Mouse (Mus musculus): ENCODE measurements at regions not wholly inside any gene's neighbourhood (a gene's known extent, or its start where the extent isn't known, plus 50 kb on each side); places are given as distances from the start of the nearest gene placed in this dataset.
"Not testable (repeated sequence)": the region's sequence is repeated elsewhere in the genome, so short reads cannot be mapped to it uniquely, and the experiment has no call there.

GRCm38 (mm10) chr1:12025791-12026190 lies 611.9 kb downstream of the A830018L16Rik start:
- no peak for DNase-seq (ENCODE audit: extremely low spot score, low spot score)

DNA sequence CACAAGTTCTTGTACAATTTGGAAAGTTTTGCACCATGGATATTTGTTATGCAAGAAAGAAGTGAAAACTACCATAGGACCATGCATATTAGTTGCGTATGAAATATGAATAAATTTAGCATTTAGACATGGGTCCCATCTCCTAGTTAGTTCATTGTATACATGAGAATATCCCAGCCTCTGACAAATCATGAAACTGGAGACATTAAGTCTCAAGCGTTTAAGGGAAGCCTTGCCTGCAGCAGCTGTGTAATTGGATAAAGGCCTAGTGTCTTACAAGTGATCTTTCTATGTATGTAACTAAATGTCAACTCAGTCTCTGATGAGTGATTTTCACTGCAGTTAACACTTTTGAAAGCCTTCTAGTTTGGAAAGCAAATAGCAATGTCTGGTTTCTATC lies 613.5 kb downstream of the A830018L16Rik start:
- DNase-seq (ENCODE audit: extremely low spot score, low spot score), result no peak

GRCm38 (mm10) chr1:12028074-12028473 lies 614.2 kb downstream of the A830018L16Rik start:
- no peak for DNase-seq (ENCODE audit: extremely low spot score, low spot score)

DNA sequence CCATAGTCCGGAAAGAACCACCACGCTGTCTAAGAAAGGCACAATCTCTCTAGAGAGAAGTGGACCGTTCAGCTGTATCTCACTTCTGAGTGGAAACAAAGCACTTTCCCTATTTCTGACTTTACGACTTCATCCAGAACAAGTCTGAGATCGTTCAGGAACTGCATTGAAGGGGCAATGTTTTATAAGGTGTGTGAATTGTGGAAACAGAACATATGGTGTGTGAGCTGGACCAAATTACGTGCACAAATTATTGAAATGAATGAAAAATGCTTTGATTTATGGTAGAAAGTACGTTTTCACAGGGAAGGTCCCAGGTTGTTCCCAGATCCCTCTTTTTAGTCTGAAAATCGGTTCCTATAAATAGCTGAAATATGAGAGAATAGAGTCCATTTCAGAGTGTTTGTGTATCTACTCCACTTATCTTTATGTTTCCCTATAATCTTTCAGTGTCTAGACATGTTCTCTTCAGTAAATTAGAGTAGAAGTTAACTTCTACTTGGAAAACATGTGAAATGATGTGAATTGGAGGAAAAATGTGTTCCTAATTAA lies 638.1 kb downstream of the A830018L16Rik start:
- no peak for DNase-seq (ENCODE audit: extremely low spot score, low spot score)

- no peak for DNase-seq (ENCODE audit: extremely low spot score, low spot score)
These were observed 642.1 kb downstream of the A830018L16Rik start for GRCm38 (mm10) chr1:12055865-12056560.

DNA sequence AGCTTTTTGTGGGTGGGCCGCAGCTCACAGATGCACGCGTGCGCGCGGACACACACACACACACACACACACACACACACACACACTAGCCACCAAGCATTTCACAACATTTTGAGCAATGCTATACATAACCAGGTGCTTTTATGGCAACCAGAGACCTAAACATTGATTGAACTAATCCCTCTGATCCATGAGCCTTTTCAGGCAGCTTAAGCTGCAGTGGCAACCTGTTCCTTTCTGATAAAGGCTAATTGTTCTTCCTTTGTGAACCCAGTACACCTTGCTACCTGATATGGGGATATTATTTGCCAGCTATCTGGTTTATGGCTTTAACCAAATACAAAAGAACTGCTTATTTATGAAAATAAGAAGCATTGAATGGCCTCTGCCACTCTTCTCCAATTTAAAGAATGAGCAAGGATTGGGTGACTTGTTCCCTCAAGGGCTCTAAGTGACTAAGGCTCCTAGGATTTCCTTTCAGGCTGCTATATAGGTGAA lies 651.2 kb downstream of the A830018L16Rik start:
- no peak for DNase-seq (ENCODE audit: extremely low spot score, low spot score)

DNA sequence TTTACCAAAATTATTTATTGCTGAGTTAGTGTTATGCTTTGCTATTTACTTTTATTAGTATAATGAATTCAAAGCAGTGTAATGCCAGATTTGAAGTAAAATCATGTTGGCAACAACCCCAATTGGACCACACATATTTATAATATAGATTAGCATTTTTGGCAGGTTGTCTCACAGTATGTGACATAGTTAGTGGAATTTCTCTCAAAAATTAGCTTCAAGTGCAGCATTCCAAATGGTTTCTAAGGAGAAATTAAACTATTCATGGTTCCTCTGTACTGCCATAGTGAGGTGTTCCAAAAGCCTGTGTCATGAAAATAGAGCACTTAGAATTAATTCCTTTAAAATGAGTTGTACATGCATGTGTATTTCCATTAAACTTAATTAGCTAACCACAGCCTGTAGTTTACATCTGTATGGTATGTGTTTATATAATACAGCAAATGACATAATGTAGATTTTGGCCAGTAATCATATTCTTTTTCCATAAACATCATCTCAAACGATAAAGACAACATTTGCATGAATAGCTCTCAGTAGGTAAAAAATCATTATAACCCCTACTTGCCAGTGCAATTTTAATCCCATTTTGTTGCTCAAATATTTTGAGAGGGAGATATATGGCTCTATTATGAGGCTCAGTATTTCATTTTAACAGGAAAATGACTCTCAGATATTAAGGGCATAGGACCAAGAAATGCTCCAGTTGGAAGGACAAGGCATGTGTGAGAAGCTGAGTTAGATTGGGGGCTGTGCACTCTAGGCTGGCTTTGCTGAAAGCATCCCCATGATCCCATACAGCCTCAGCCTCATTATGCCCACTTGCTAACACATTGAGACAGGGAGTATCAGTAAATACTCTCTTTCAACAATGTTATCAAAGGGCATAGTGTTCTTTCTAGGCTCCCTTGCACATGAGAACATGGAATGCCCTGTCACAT lies 678.9 kb downstream of the A830018L16Rik start:
- DNase-seq (ENCODE audit: extremely low spot score, low spot score), result no peak

- DNase-seq (ENCODE audit: extremely low spot score, low spot score), result no peak
These were observed 701.3 kb downstream of the A830018L16Rik start for GRCm38 (mm10) chr1:12115041-12115828.

- no peak for DNase-seq (ENCODE audit: extremely low spot score, low spot score)
These were observed 703.2 kb downstream of the A830018L16Rik start for GRCm38 (mm10) chr1:12117083-12117482.

- DNase-seq (ENCODE audit: extremely low spot score, low spot score), result no peak
These were observed 707.0 kb downstream of the A830018L16Rik start for GRCm38 (mm10) chr1:12120926-12121325.

DNA sequence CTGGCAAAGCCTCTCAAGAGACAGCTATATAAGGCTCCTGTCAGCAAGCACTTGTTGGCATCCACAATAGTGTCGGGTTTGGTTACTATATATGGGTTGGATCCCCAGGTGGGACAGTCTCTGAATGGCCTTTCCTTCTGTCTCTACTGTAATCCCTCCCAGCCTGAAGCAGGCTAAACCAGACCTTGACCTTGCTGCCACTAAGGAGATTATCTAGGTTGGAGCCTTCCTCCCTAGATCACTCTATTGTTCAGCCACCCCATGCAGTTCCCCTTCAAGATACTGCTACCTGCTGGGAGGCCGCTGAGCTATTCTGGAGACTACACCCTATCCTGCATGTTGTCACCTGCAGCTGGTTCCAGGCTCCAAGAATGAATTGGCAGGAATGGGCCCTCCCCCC lies 712.7 kb downstream of the A830018L16Rik start:
- not testable (repeated sequence) for DNase-seq (ENCODE audit: extremely low spot score, low spot score)

GRCm38 (mm10) chr1:12170503-12170902 lies 756.6 kb downstream of the A830018L16Rik start:
- DNase-seq (ENCODE audit: extremely low spot score, low spot score), result no peak

DNA sequence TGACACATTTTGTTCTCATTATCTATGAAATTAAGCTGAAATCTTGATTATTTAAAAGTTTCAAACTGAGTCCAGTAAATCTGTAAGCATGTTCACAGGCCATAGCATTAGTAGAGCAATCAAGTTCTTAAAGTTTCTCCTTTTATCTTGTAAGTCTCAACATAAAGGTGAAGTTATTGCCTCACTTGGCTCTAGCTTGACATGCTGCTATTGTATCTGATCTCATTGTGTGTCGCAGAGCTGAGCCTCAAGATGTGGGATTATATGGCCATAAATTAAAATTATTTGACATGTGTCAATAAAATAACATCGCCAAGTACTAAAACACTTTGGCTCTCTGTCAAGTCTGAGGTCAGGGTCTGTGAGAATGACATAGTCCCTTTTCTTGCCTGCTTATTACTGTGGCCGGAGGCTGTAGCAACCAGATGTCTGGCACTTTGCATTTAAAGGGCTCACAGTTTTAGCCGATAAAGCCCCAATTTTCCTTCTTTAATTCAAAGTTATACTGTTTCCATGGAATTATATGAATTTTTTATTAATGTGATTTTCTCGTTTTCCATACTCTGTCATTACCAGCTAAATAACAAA lies 775.8 kb downstream of the A830018L16Rik start:
- DNase-seq (ENCODE audit: extremely low spot score, low spot score), result no peak

DNA sequence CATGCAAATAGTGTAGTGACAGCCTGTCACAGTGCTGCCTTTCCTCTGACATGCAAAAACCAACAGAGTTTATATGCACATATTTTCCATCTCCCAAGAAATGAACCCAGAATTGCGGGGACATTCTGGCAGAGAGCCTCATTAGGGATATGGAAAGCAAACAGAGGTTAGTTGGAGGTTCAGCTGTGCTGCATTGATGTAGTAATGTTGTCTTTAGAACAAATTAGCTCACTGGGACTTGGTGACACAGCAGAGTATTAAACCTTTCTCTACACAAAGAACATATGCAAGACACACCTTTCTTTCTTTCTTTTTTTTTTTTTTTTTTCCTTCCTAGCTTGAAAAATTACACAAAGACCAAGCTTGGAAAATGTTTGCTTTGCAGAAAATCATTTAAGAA lies 778.7 kb downstream of the A830018L16Rik start:
- no peak for DNase-seq (ENCODE audit: extremely low spot score, low spot score)

DNA sequence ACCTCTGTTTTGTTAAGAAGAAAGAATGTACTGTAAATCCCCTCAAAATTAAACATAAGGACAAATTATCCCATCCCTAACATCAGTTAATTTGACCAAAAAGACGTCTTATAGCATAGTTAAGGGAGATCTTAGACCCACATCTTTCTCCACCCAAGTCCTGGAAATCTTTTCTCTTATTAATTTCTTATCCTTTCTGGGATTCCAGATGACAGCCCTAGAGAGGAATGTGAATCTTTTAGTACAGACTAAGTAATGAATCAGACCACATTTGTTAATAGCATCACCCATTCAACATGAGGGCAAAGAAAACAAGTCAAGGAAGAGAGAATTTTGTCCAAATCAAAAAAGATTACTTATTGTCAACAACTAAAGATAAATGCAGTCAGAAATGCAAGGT lies 817.2 kb downstream of the A830018L16Rik start:
- DNase-seq (ENCODE audit: extremely low spot score, low spot score), result no peak

- DNase-seq (ENCODE audit: extremely low spot score, low spot score), result no peak
These were observed 828.2 kb downstream of the A830018L16Rik start for GRCm38 (mm10) chr1:12242090-12242489.

- no peak for DNase-seq (ENCODE audit: extremely low spot score, low spot score)
These were observed 868.6 kb downstream of the A830018L16Rik start for GRCm38 (mm10) chr1:12282493-12282892.

DNA sequence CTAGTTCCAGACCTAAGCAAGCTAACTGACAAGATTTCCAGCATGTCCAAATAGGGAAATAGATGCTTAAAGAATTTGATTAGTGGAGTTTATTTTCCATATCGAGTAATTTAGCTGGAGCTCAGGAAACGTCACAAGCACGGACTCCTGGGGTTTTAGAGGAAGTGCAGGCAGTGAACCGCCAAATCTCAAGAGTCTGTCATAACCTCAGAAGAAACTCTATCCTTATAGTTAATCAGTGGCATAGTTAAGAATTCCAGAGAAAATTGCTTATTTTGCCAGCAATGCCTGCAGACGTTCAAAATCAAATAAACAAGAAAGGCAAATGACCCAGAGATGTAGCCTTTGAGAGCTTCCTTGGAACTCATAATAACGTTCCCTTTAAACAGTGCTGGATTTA lies 871.6 kb downstream of the A830018L16Rik start:
- no peak for DNase-seq (ENCODE audit: extremely low spot score, low spot score)

- no peak for DNase-seq (ENCODE audit: extremely low spot score, low spot score)
These were observed 872.1 kb downstream of the A830018L16Rik start for GRCm38 (mm10) chr1:12286026-12286425.

- DNase-seq (ENCODE audit: extremely low spot score, low spot score), result no peak
These were observed 874.6 kb downstream of the A830018L16Rik start for GRCm38 (mm10) chr1:12288521-12288920.

GRCm38 (mm10) chr1:12291787-12292186 lies 877.9 kb downstream of the A830018L16Rik start:
- DNase-seq (ENCODE audit: extremely low spot score, low spot score), result no peak

Data from neural tube, embryonic 10.5 days (tissue).